Mouse (Mus musculus): ENCODE measurements at regions not wholly inside any gene's neighbourhood (a gene's known extent, or its start where the extent isn't known, plus 50 kb on each side); places are given as distances from the start of the nearest gene placed in this dataset.
A peak's percentile ranks its signal among the peaks of the same experiment; 100 is the strongest.

GRCm38 (mm10) chr8:126736441-126736962 lies 142.7 kb upstream of the Irf2bp2 start:
- peak; percentile 92 for DNase-seq

- DNase-seq, result peak; percentile 98
Observed at GRCm38 (mm10) chr8:126735488-126736440, 142.0 kb upstream of the Irf2bp2 start.

- peak; percentile 80 for DNase-seq
Observed at GRCm38 (mm10) chr8:126734743-126735487, 141.1 kb upstream of the Irf2bp2 start.

- DNase-seq, result no peak
Observed at GRCm38 (mm10) chr8:126733779-126734178, 140.0 kb upstream of the Irf2bp2 start.

- DNase-seq, result no peak
Observed at GRCm38 (mm10) chr8:126733307-126733706, 139.5 kb upstream of the Irf2bp2 start.

- DNase-seq, result no peak
Observed at GRCm38 (mm10) chr8:126730017-126730631, 136.3 kb upstream of the Irf2bp2 start.

- peak; percentile 44 for DNase-seq
Observed at GRCm38 (mm10) chr8:126728987-126729632, 135.3 kb upstream of the Irf2bp2 start.

- no peak for DNase-seq
Observed at GRCm38 (mm10) chr8:126728135-126728534, 134.3 kb upstream of the Irf2bp2 start.

GRCm38 (mm10) chr8:126727068-126727467 lies 133.3 kb upstream of the Irf2bp2 start:
- no peak for DNase-seq

- DNase-seq, result no peak
Observed at GRCm38 (mm10) chr8:126723259-126724122, 129.7 kb upstream of the Irf2bp2 start.

- DNase-seq, result peak; percentile 45
Observed at GRCm38 (mm10) chr8:126721621-126722020, 127.8 kb upstream of the Irf2bp2 start.

- peak; percentile 64 for DNase-seq
Observed at GRCm38 (mm10) chr8:126720473-126721145, 126.8 kb upstream of the Irf2bp2 start.

- DNase-seq, result no peak
Observed at GRCm38 (mm10) chr8:126719748-126720147, 126.0 kb upstream of the Irf2bp2 start.

- no peak for DNase-seq
Observed at GRCm38 (mm10) chr8:126717652-126718155, 123.9 kb upstream of the Irf2bp2 start.

GRCm38 (mm10) chr8:126715666-126716065 lies 121.9 kb upstream of the Irf2bp2 start:
- no peak for DNase-seq

GRCm38 (mm10) chr8:126713602-126714145 lies 119.9 kb upstream of the Irf2bp2 start:
- DNase-seq, result no peak

- DNase-seq, result no peak
Observed at GRCm38 (mm10) chr8:126713181-126713580, 119.4 kb upstream of the Irf2bp2 start.

GRCm38 (mm10) chr8:126712749-126713148 lies 119.0 kb upstream of the Irf2bp2 start:
- no peak for DNase-seq

GRCm38 (mm10) chr8:126708956-126709355 lies 115.2 kb upstream of the Irf2bp2 start:
- no peak for DNase-seq

- DNase-seq, result no peak
Observed at GRCm38 (mm10) chr8:126707300-126707902, 113.6 kb upstream of the Irf2bp2 start.

Measured in kidney, adult 11 months (tissue).